Mouse (Mus musculus): ENCODE results near the gene Zdhhc18. TPM values are rescaled to one million over a fixed set of nuclear protein-coding genes. Genes with fewer than 3 reads are reported as not detected.

Zdhhc18 gene
- total and polyA plus RNA-seq, 3 experiments, result 6.7 to 15.6 TPM; not detected in 1

DNA sequence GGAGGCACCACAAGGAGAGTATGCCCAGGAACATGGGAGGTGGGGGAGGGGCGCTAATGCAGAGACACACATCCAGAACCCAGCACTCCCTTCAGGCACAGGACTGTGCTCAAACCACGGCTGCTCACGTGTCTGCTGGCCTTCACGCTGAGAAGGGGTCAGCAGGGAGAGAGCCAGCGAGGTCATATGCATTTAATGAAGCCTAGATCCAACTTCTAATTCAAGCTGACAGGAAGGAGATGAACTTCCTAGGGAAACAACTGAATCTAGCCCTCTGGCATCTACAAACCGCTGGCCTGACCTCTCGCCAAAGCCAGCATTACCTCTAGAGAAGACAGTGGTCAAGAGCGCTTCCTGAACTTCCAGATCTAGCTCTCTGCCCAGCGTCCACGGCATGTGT is 34.5 kb downstream of the Zdhhc18 start:
- H3K9me3 ChIP-seq (replicated peaks; ENCODE audit: insufficient read depth, low read length), result no peaks in the 10 kb centered on the region
- no peaks in the 10 kb centered on the region for H3K27me3 ChIP-seq (ENCODE audit: control insufficient read depth in 1 of 2, insufficient read depth in 2 of 2, low read length in 2 of 2)
- H3K4me3 ChIP-seq (ENCODE audit: control insufficient read depth in 1 of 2, insufficient read depth in 1 of 2, low read depth in 2 of 2, low read length in 2 of 2), result no peak overlapping the region
- no peaks in the 10 kb centered on the region for H3K79me2 ChIP-seq (ENCODE audit: control insufficient read depth, insufficient read depth, low read length, poor library complexity)
- no peaks in the 10 kb centered on the region for H3K36me3 ChIP-seq (ENCODE audit: control insufficient read depth in 1 of 2, insufficient read depth in 2 of 2, low read length in 2 of 2)
- H3K27ac ChIP-seq (ENCODE audit: control insufficient read depth, low read depth, low read length), result no peak overlapping the region
- H3K9ac ChIP-seq (ENCODE audit: control insufficient read depth, low read depth, low read length, poor library complexity, severe bottlenecking), result no peak overlapping the region
- H3K4me1 ChIP-seq (ENCODE audit: control insufficient read depth in 1 of 2, insufficient read depth in 2 of 2, low read length in 2 of 2), result no peaks in the 10 kb centered on the region
- no peak for DNase-seq (ENCODE audit: low read depth, low spot score)
- no peak for TF ChIP-seq MYB (IDR thresholded peaks at IDR 0.05; ENCODE audit: low read depth, low read length)
- TF ChIP-seq POLR2AphosphoS5 (IDR thresholded peaks at IDR 0.05; ENCODE audit: borderline replicate concordance, low read depth, low read length), result no peak
- TF ChIP-seq NELFE (IDR thresholded peaks at IDR 0.05; ENCODE audit: low read depth, low read length), result no peak
- no peak for TF ChIP-seq BHLHE40 (IDR thresholded peaks at IDR 0.05; ENCODE audit: borderline replicate concordance, low read depth, low read length)
- no peak for TF ChIP-seq MAFK (IDR thresholded peaks at IDR 0.05; ENCODE audit: borderline replicate concordance, low read depth, low read length)
- no peak for TF ChIP-seq USF1 (IDR thresholded peaks at IDR 0.05; ENCODE audit: low read depth, low read length)
- no peak for TF ChIP-seq GATA1 (IDR thresholded peaks at IDR 0.05; ENCODE audit: low read depth, low read length)
- TF ChIP-seq TAL1 (IDR thresholded peaks at IDR 0.05; ENCODE audit: low read length), result no peak
- TF ChIP-seq NRF1 (IDR thresholded peaks at IDR 0.05; ENCODE audit: insufficient read depth, low read depth, low read length, poor library complexity, severe bottlenecking), result no peak
- no peak for TF ChIP-seq E2F4 (IDR thresholded peaks at IDR 0.05; ENCODE audit: borderline replicate concordance, low read depth, low read length)
- TF ChIP-seq GABPA (IDR thresholded peaks at IDR 0.05; ENCODE audit: low read depth, low read length), result no peak
- no peak for TF ChIP-seq MEF2A (IDR thresholded peaks at IDR 0.05; ENCODE audit: extremely low read depth, insufficient replicate concordance, low read depth, low read length, poor library complexity, severe bottlenecking)
- no peak for TF ChIP-seq ZKSCAN1 (IDR thresholded peaks at IDR 0.05; ENCODE audit: low read depth, low read length)
- no peak for TF ChIP-seq ZNF384 (IDR thresholded peaks at IDR 0.05; ENCODE audit: low read depth, low read length)
- no peak for TF ChIP-seq CHD2 (IDR thresholded peaks at IDR 0.05; ENCODE audit: low read length)
- no peak for TF ChIP-seq MXI1 (IDR thresholded peaks at IDR 0.05; ENCODE audit: low read depth, low read length)
- no peak for TF ChIP-seq JUND (IDR thresholded peaks at IDR 0.05; ENCODE audit: low read depth, low read length)
- no peak for TF ChIP-seq MAX (IDR thresholded peaks at IDR 0.05; ENCODE audit: low read length)
- TF ChIP-seq KAT2A (conservative IDR thresholded peaks at IDR 0.05; ENCODE audit: low read depth, low read length), result no peak
- TF ChIP-seq POLR2A (IDR thresholded peaks at IDR 0.05; ENCODE audit: control insufficient read depth in 1 of 2, insufficient read depth in 1 of 2, low read depth in 1 of 2, low read length in 2 of 2, poor library complexity in 1 of 2), result no peak

DNA sequence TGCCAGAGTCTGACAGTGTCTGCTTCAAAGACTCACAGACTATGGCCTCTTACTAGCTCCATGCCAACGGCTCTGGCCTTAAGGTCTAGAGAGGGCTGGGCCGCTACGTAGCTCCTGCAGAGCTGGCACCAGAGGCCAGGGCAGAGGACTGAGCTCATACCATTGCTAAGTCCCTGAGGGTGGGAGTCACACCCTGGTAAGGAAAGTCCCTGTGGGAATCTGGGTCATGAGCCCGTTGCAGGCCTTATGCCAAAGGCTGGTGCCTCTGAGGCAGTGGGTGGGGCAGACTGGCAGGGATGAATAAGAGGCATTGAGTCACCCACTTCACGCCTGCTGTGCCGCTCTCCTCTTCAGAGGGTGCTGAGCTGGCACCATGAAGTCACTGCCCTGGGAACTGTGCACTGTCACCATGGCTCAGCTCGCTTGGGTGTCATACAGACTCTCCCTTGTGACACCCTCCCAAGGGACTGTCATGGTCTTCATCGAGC is 35.6 kb downstream of the Zdhhc18 start:
- no peak for TF ChIP-seq ETS1 (IDR thresholded peaks at IDR 0.05; ENCODE audit: low read depth, low read length)
- TF ChIP-seq ZNF384 (IDR thresholded peaks at IDR 0.05; ENCODE audit: low read depth, low read length), result no peak
- TF ChIP-seq ELF1 (IDR thresholded peaks at IDR 0.05; ENCODE audit: low read depth, low read length), result no peak
- no peak for TF ChIP-seq RCOR1 (IDR thresholded peaks at IDR 0.05; ENCODE audit: low read depth, low read length)
- Histone ChIP-seq H3K9me3 (replicated peaks; ENCODE audit: insufficient read depth, low read length) (no peaks in the 10 kb centered on the region), H3K27ac (ENCODE audit: control insufficient read depth, low read depth, low read length) (no peak overlapping the region), H3K79me2 (ENCODE audit: control insufficient read depth, insufficient read depth, low read length, poor library complexity) (no peaks in the 10 kb centered on the region), H3K36me3 (ENCODE audit: control insufficient read depth in 1 of 2, insufficient read depth in 2 of 2, low read length in 2 of 2) (no peaks in the 10 kb centered on the region), H3K9ac (ENCODE audit: control insufficient read depth, low read depth, low read length, poor library complexity, severe bottlenecking) (no peak overlapping the region), H3K4me3 (ENCODE audit: control insufficient read depth in 1 of 2, insufficient read depth in 1 of 2, low read depth in 2 of 2, low read length in 2 of 2) (no peak overlapping the region), H3K27me3 (ENCODE audit: control insufficient read depth in 1 of 2, insufficient read depth in 2 of 2, low read length in 2 of 2) (no peaks in the 10 kb centered on the region), H3K4me1 (ENCODE audit: control insufficient read depth in 1 of 2, insufficient read depth in 2 of 2, low read length in 2 of 2) (no peaks in the 10 kb centered on the region)
- DNase-seq (ENCODE audit: low read depth, low spot score), result no peak
